Mouse (Mus musculus) brain, embryonic 14.5 days (tissue): Measurements from ENCODE around the gene Rad1.

ENCODE experiments used
- CTCF ChIP-seq: fragments of 200-500 bp; IDR thresholded peaks from 2 replicates; pipeline ENCODE4 v1.5.1; 2012; ENCODE audit warnings: inconsistent platforms, mild to moderate bottlenecking, moderate library complexity, borderline replicate concordance; ENCODE audit not compliant: insufficient read depth, insufficient read length; ENCODE audit errors: extremely low read depth
- POLR2A ChIP-seq: fragments of 200-500 bp; IDR thresholded peaks from 2 replicates; pipeline ENCODE4 v1.6.1; 2012; ENCODE audit warnings: mild to moderate bottlenecking, inconsistent platforms, borderline replicate concordance; ENCODE audit not compliant: poor library complexity, insufficient read depth, insufficient read length, severe bottlenecking; ENCODE audit errors: extremely low read depth

GRCm38 (mm10) chr15:10460986-10461385, 24.8 kb upstream of the Rad1 start:
- no peak for TF ChIP-seq POLR2A
- no peak for TF ChIP-seq CTCF
